Mouse (Mus musculus) cerebellum, adult 2 months (tissue): ENCODE measurements around the gene Setdb1. TPM values are rescaled to one million over a fixed set of nuclear protein-coding genes. Genes with fewer than 3 reads are reported as not detected.

Source experiments
- DNase-seq, 2 experiments: peaks; one replicate each; pipeline ENCODE4 v3.0.0; 2021
- H3K27ac ChIP-seq: fragments of 200-500 bp; 2 replicates; pipeline ENCODE4 v1.5.1; 2012; ENCODE audit warnings: low read length, control low read depth, inconsistent platforms; ENCODE audit not compliant: insufficient read depth
- H3K27me3 ChIP-seq: fragments of 200-500 bp; 2 replicates; pipeline ENCODE4 v1.6.1; 2012; ENCODE audit warnings: inconsistent platforms, mild to moderate bottlenecking, low read length, moderate library complexity; ENCODE audit not compliant: control insufficient read depth, insufficient read depth
- H3K4me1 ChIP-seq: fragments of 200-500 bp; 2 replicates; pipeline ENCODE4 v1.6.1; 2011; ENCODE audit warnings: low read length; ENCODE audit not compliant: control insufficient read depth, insufficient read depth
- H3K4me3 ChIP-seq: fragments of 200-500 bp; replicated peaks from 2 replicates; pipeline ENCODE3; 2011; ENCODE audit warnings: mild to moderate bottlenecking, low read depth, low read length, control low read depth; ENCODE audit not compliant: insufficient read depth
- CTCF ChIP-seq: fragments of 200-500 bp; IDR thresholded peaks from 2 replicates; pipeline ENCODE4 v1.5.1; 2011; ENCODE audit warnings: low read depth, mild to moderate bottlenecking, control low read depth, low read length, moderate library complexity, borderline replicate concordance; ENCODE audit not compliant: insufficient read depth
- POLR2A ChIP-seq: fragments of 200-500 bp; IDR thresholded peaks from 2 replicates; pipeline ENCODE4 v1.6.1; 2011; ENCODE audit warnings: low read length, control low read depth, borderline replicate concordance; ENCODE audit not compliant: insufficient read depth
- WGBS: fragments of 180-500 bp; shearing (Covaris S2); methylation state at CpG from one replicate; pipeline ENCODE4 v1.1.7; 2018; 5-methylcytosine and 5-hydroxymethylcytosine counted together
- polyA plus RNA-seq: library from polyadenylated mRNA; depleted of rRNA; stranded (reverse); fragments of >200 nt; gene quantifications from 2 replicates; pipeline ENCODE4 v1.2.3, GENCODE M21; 2012

Gene Setdb1
- polyA plus RNA-seq, 1 experiment: 36.5 TPM

DNA sequence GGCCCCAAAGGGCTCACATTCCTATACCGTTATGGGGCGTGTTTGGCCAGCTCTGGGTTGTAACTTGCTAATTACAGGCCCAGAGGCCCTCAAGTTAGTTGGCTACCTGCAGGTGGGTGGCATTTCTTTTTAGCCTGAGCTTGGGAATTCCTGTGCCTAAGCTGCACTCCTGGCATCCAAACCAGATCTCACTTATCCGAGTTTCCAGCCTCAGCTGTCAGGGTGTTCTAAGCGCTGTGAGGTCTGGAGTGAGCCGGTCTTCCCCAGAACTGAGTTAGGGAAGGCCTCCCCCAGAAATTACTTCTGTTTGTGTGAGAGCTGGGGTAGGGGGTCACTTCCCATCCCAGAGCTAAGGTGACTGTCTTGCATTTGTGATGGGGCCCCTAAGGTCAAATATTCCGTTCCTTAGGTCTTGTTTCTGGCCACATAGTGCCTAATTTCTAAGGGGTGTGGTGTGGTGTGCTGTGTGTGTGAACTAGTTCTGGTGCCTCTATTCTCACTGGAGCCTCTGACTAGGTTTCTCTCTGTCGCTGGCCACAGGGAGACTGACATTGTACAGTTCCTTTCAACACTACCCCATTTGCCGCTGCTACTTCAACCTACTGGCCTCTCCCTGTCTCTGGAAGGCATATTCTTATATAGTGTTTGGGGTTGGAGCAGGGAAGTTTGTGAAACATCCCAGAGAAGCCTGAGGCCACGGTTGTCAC, 41.0 kb downstream of the Setdb1 start:
- Histone ChIP-seq H3K4me3 (peak overlapping the region; percentile 88), H3K4me1 (peaks cover 7% of the 10 kb centered on the region; the same call in 1 of the 2 replicates), H3K27ac (peak overlapping the region; percentile 49; the same call in 1 of the 2 replicates), H3K27me3 (no peaks in the 10 kb centered on the region)
- TF ChIP-seq CTCF (no peak), POLR2A (no peak)
- no peak for DNase-seq
- 33% methylated on average over 9 of the region's 9 CpGs for WGBS

DNA sequence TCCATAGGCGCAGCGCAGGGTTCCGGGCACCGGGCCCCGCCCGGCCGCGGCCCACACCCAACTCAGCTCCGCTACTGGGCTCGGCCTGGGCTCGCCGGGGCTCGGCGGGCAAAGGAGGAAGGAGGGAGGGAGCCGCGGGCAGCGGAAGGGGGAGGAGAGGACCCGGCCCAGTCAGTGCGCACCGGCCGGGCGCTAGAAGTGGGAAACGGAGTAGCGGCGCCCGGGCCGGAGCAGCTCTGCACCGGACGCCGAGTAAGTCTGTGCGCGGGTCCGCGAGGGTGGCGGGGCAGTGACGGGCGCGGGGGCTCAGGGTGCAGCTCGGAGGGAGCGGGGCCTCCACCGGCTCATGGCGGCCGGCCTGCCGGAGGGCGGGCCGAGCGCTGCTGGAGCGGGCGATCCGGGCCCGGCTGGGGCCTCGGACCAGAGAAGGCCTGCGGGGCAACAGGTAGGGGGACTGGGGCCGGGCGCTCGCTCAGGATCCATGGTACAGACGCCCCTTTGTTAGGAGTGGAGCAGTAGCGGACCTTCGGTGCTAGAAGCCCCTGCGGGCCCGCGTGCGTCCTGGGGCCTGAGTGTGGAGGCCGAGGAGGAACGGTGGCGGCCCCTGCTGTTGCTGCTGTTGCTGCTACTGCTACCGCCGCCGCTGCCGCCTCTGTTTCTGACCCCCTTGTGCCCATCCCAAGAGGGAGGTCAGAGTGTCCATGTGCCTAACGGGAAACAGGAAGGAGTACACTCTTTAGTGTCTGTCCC, 41.7 kb downstream of the Setdb1 start:
- peaks cover 7% of the 10 kb centered on the region; the same call in 1 of the 2 replicates for H3K4me1 ChIP-seq
- no peaks in the 10 kb centered on the region for H3K27me3 ChIP-seq
- TF ChIP-seq POLR2A: 0 out of 2 replicates have a peak, but pooled peaks have one; percentile 4
- TF ChIP-seq CTCF: no peak
- DNase-seq: peak; percentile 78 to 81
- WGBS: 1% methylated on average over 71 of the region's 71 CpGs
- peak overlapping the region; percentile 88 for H3K4me3 ChIP-seq
- peak overlapping the region; percentile 49 for H3K27ac ChIP-seq

DNA sequence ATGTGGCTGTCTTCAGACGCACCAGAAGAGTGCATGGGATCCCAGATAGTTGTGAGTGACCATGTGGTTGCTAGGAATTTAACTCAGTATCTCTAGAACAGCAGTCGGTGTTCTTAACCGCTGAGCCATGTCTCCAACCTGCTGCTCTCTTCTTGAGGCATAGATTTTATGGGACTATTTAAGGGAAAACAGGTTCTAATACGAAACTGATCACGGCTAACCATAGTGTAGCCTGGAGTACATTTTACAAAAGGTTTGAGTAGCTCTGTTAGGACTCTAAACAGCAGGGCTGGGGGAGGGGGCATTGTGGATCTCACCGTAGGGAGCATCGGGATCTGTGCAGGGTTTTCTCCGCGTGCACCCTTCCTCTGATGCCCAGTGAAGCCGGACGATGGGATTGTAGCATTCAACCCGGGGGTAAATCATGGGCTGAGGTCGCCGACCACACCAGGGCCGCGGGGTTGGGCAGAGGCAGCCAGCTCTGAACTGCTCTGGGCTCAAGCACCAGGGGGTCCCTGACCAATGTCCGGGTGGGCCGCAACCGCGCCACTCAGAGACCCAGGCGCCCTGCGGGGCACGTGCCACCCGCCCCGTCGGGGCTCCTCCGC, 42.4 kb downstream of the Setdb1 start, which contains the start of gene Cers2:
TSS of gene Cers2 (plus strand) at position 306 of the 608 bp plus-strand sequence.
- Histone ChIP-seq H3K4me1 (peaks cover 7% of the 10 kb centered on the region; the same call in 1 of the 2 replicates), H3K27ac (peak within 1 kb of the TSS; percentile 49), H3K27me3 (no peaks in the 10 kb centered on the region), H3K4me3 (peak within 1 kb of the TSS; percentile 88)
- WGBS: 6% methylated on average over 27 of the region's 27 CpGs
- DNase-seq: no peak
- TF ChIP-seq POLR2A: no peak
- TF ChIP-seq CTCF: no peak

DNA sequence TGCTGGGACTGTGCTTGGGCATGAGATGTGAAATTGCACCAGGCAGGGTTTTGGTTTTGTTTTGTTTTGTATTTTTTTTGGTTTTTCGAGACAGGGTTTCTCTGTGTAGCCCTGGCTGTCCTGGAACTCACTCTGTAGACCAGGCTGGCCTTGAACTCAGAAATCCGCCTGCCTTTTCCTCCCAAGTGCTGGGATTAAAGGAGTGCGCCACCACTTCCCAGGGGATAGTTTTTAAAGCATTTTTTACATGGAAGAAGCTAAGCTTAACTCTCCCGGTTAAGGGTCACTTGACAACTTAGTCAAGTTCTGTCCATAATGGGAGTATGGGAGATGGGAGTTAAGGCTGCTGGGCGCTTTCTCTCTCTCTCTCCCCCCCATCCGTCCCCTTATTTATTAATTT, 42.9 kb downstream of the Setdb1 start:
- no peak for DNase-seq
- no peak overlapping the region for H3K27ac ChIP-seq
- no peak overlapping the region for H3K4me3 ChIP-seq
- TF ChIP-seq POLR2A (no peak), CTCF (no peak)
- H3K4me1 ChIP-seq: peaks cover 7% of the 10 kb centered on the region; the same call in 1 of the 2 replicates
- 77% methylated on average over 6 of the region's 6 CpGs for WGBS
- H3K27me3 ChIP-seq: no peaks in the 10 kb centered on the region

DNA sequence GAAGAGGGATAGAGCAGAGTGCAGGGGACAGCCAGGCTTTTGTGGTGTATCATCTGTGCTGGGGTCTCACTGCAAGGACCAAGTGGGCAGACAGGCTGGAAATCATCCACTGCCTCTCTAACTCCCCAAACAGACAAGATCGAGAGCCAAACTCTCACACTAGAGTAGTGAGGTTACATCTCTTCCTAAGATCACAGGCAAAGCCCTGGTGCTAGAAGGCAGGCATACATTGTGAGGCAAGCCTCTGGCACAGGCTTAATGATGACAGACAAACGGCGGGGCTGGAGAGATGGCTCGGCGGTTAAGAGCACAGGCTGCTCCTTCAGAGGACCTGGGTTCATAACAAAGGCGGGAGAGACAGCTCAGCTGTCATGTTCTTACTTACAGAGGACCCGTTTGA, 43.5 kb downstream of the Setdb1 start:
- DNase-seq: no peak
- 69% methylated on average over 7 of the region's 7 CpGs for WGBS
- Histone ChIP-seq H3K4me1 (peaks cover 7% of the 10 kb centered on the region; the same call in 1 of the 2 replicates), H3K27ac (no peak overlapping the region), H3K4me3 (no peak overlapping the region), H3K27me3 (no peaks in the 10 kb centered on the region)
- TF ChIP-seq CTCF (no peak), POLR2A (no peak)

- 80% methylated on average over 6 of the region's 6 CpGs for WGBS
Observed at GRCm38 (mm10) chr3:95312623-95313022, 44.4 kb downstream of the Setdb1 start.

More at GRCm38 (mm10) chr3:95312623-95313022, 44.4 kb downstream of the Setdb1 start:
- Histone ChIP-seq H3K4me1 (peaks cover 6% of the 10 kb centered on the region; the same call in 1 of the 2 replicates), H3K27ac (no peak overlapping the region), H3K27me3 (no peaks in the 10 kb centered on the region), H3K4me3 (no peak overlapping the region)
- no peak for TF ChIP-seq POLR2A
- no peak for TF ChIP-seq CTCF
- no peak for DNase-seq
